Mouse (Mus musculus): ENCODE data around the gene Tab1.

DNA sequence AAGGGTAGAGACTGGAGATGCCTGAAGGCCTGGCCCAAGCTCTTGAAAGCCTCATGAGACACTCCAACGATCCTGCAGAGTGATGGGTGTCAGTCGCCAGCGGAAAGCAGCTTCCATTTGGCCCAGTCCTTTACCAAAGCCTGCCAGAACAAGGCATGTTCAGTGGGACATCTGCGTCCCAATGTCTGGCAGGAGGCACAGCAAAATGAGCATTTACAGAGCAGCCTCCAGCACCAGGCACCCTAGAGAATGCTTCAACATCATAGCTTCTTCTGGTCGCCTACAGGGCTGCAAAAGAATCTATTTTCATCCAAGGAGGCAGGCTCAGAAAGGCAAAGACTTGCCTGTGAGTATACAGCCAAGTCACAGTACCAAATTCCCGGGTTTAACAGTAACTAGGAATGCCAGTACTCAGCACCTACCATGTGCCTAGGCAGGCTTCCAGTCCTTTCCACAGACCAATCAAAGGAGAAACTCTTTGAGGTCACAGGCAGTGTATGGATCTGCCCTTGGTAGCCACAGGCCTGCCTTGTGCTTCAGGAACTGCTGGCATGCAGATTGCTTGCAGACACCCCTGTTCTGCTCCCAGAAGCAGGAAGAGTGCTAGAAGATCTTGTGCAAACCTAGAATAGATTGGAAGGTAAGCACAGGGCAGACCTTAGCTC, 69.3 kb downstream of the Tab1 start:
- TF ChIP-seq TAL1 (IDR thresholded peaks at IDR 0.05; ENCODE audit: low read length) (no peak), GATA1 (IDR thresholded peaks at IDR 0.05; ENCODE audit: low read length) (no peak)
